8 mouse cellular contexts compared by ENCODE assay signal in genomic region chr6:83101316-83101687, GRCm38 (mm10). TPM values are rescaled to one million over a fixed set of nuclear protein-coding genes. Genes with fewer than 3 reads are reported as not detected.
A peak's percentile ranks its signal among the peaks of the same experiment; 100 is the strongest.
DNase-seq lines count a peak whose midpoint lies in the region; ATAC-seq lines count a peak whose summit lies in the region.

Gene Ccdc142, plus strand, starts transcription at chr6:83101601.
Gene Gm42688, plus strand, starts transcription at chr6:83101617.

- 0 out of 2 replicates have a peak, but pooled peaks cover 3% of the 10 kb centered on the region for H3K36me3 ChIP-seq in embryonic facial prominence, embryonic 13.5 days
- H3K36me3 ChIP-seq in limb, embryonic 10.5 days: peaks cover 7% of the 10 kb centered on the region; the same call in 1 of the 2 replicates
- H3K36me3 ChIP-seq in midbrain, embryonic 12.5 days: no peaks in the 10 kb centered on the region

- 0% methylated on average over 25 of the region's 25 CpGs for WGBS in embryonic facial prominence, embryonic 13.5 days
- 0% methylated on average over 25 of the region's 25 CpGs for WGBS in limb, embryonic 10.5 days
- WGBS in midbrain, embryonic 12.5 days: 1% methylated on average over 25 of the region's 25 CpGs

- peak within 1 kb of the TSS; percentile 87 for H3K9ac ChIP-seq in embryonic facial prominence, embryonic 13.5 days
- peak within 1 kb of the TSS; percentile 81 for H3K9ac ChIP-seq in midbrain, embryonic 12.5 days (replicated peaks)

- H3K9me3 ChIP-seq in embryonic facial prominence, embryonic 13.5 days: no peaks in the 10 kb centered on the region
- no peaks in the 10 kb centered on the region for H3K9me3 ChIP-seq in limb, embryonic 10.5 days (replicated peaks)
- H3K9me3 ChIP-seq in midbrain, embryonic 12.5 days: no peaks in the 10 kb centered on the region

- H3K4me2 ChIP-seq in embryonic facial prominence, embryonic 13.5 days: peak within 1 kb of the TSS; percentile 99
- H3K4me2 ChIP-seq in midbrain, embryonic 12.5 days (replicated peaks): peak within 1 kb of the TSS; percentile 100

- H3K27me3 ChIP-seq in embryonic facial prominence, embryonic 13.5 days: peaks cover 9% of the 10 kb centered on the region
- peaks cover 11% of the 10 kb centered on the region for H3K27me3 ChIP-seq in limb, embryonic 10.5 days (ENCODE audit: low read depth, poor library complexity, severe bottlenecking)
- H3K27me3 ChIP-seq in midbrain, embryonic 12.5 days: peaks cover 24% of the 10 kb centered on the region

- peak; percentile 92 for DNase-seq in 3T3-L1 (ENCODE audit: low read depth, low spot score)
- DNase-seq in adrenal gland, postnatal 36 days: peak; percentile 92
- DNase-seq in heart, adult 18-20 months: peak; percentile 94
- peak; percentile 93 for DNase-seq in kidney, adult 18-20 months
- no peak for DNase-seq in limb, embryonic 10.5 days (ENCODE audit: low spot score)
- DNase-seq in spleen, adult 12 weeks (ENCODE audit: low spot score): peak; percentile 77

- peak within 1 kb of the TSS; percentile 84 for H3K27ac ChIP-seq in embryonic facial prominence, embryonic 13.5 days
- H3K27ac ChIP-seq in limb, embryonic 10.5 days: peak within 1 kb of the TSS; percentile 89
- peak within 1 kb of the TSS; percentile 81 for H3K27ac ChIP-seq in midbrain, embryonic 12.5 days (replicated peaks)

- ATAC-seq in embryonic facial prominence, embryonic 13.5 days (ENCODE audit: insufficient number of reproducible peaks, insufficient read depth, low FRiP score, low TSS enrichment, low read depth): peak; percentile 84
- ATAC-seq in midbrain, embryonic 12.5 days (ENCODE audit: low FRiP score, low read depth): peak; percentile 84

- peak within 1 kb of the TSS; percentile 75 for H3K4me3 ChIP-seq in embryonic facial prominence, embryonic 13.5 days
- H3K4me3 ChIP-seq in limb, embryonic 10.5 days: peak within 1 kb of the TSS; percentile 76
- H3K4me3 ChIP-seq in midbrain, embryonic 12.5 days: peak within 1 kb of the TSS; percentile 75

- peaks cover 21% of the 10 kb centered on the region for H3K4me1 ChIP-seq in embryonic facial prominence, embryonic 13.5 days
- peaks cover 36% of the 10 kb centered on the region for H3K4me1 ChIP-seq in limb, embryonic 10.5 days
- peaks cover 14% of the 10 kb centered on the region for H3K4me1 ChIP-seq in midbrain, embryonic 12.5 days

RNA-seq across cellular contexts. Expression of gene Ccdc142, which starts in this region (rescaled TPM):
- total RNA-seq in adrenal gland, postnatal 36 days (2021): 1 to 10 TPM; 3.6 to 4.1 TPM
- 2.9 and 3.5 TPM in 2 replicates for polyA plus RNA-seq in embryonic facial prominence, embryonic 13.5 days (2015; fragmentation: Nextera tagmentation; extraction: Ambion mirVana)
- total RNA-seq in heart, adult 18-20 months (2021): 1 to 10 TPM; 1.3 to 1.5 TPM
- polyA plus RNA-seq in limb, embryonic 10.5 days (2016; fragmentation: Nextera tagmentation; extraction: Ambion mirVana): 1.7 and 3.8 TPM in 2 replicates
- 4.7 and 5.0 TPM in 2 replicates for polyA plus RNA-seq in midbrain, embryonic 12.5 days (2016; fragmentation: Nextera tagmentation; extraction: Ambion mirVana)

RNA-seq across cellular contexts. Expression of gene Gm42688, which starts in this region (rescaled TPM):
- total RNA-seq in adrenal gland, postnatal 36 days (2021): 1 to 10 TPM; 5.2 to 5.9 TPM
- polyA plus RNA-seq in embryonic facial prominence, embryonic 13.5 days (2015; fragmentation: Nextera tagmentation; extraction: Ambion mirVana): 3.3 and 3.5 TPM in 2 replicates
- 1 to 10 TPM in 1 of 2 experiments, under 1 TPM in 1; 0.89 to 1.2 TPM for total RNA-seq in heart, adult 18-20 months (2021)
- 2.1 and 2.8 TPM in 2 replicates for polyA plus RNA-seq in limb, embryonic 10.5 days (2016; fragmentation: Nextera tagmentation; extraction: Ambion mirVana)
- 3.9 and 4.3 TPM in 2 replicates for polyA plus RNA-seq in midbrain, embryonic 12.5 days (2016; fragmentation: Nextera tagmentation; extraction: Ambion mirVana)
